Mouse (Mus musculus) c-Kit-negative CD71-positive TER-119-positive erythroid progenitor cells, embryonic 14.5 days (primary cell): Measurements from ENCODE around the gene Atp6v1b1.

Experiments
- DNase-seq: peaks from one replicate; pipeline ENCODE4 v3.0.0-alpha.2; 2013; ENCODE audit warnings: low read depth, low spot score

Gene Atp6v1b1

DNA sequence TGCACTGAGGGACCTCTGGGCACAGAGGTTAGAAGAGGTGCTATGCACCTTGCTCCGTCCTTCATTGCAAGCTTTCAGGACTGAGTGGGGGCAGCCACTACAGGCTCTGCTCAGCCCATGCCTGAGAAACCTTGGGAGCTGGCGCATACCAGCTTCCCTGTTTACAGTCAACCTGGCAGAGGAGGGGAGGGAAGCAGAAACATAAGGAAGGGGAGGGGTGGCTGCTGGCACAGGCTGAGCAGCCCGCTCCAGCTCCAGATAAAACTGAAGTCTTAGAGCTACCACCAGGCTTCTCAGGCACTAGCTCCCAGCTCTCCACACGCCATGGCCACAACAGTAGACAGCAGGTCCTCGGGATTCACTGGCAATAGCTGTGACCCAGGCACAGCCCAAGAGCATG is at the start of gene Atp6v1b1:
Atp6v1b1 (plus strand) TSS at position 230 of the 400 bp plus-strand sequence.
- DNase-seq, result no peak

DNA sequence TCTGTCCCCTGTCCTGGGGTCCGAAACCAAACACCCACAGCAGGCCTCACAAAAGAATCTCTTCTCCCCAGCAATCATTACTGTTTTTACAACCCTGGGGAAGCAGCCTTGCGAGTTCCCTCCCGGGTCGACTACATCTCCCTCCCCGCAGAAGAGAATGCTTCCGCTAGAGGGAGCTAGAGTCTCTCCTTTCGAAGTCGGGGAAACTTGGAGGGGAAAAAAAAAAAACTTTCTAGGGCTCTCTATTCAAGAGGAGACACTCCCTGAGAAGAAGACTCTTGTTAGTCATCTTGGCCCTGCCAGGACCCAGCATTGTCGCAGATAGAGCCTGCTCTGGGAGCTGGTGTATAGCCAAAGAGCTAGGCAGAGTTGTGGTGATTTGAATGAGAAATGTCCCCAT is 49.0 kb upstream of the Atp6v1b1 start:
- DNase-seq, result peak; percentile 13

DNA sequence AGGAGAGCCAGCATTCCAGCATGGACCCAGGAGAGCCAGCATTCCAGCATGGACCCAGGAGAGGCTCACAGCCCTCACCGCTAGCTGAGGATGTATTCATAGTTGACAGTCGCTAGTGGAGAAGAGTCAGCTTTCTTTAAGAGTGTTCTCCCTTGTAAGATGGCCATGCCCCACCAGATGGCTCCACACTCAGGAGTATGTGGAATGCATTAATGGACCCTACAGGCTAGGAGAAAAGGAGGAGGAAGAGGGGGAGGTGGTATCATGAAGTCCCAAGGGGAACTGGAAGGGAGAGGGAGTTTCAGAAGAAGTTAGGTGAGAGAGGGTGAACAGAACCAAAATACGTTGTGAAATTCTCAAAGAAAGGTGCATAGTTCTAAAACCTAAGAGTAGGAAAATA is 47.1 kb upstream of the Atp6v1b1 start:
- no peak for DNase-seq

DNA sequence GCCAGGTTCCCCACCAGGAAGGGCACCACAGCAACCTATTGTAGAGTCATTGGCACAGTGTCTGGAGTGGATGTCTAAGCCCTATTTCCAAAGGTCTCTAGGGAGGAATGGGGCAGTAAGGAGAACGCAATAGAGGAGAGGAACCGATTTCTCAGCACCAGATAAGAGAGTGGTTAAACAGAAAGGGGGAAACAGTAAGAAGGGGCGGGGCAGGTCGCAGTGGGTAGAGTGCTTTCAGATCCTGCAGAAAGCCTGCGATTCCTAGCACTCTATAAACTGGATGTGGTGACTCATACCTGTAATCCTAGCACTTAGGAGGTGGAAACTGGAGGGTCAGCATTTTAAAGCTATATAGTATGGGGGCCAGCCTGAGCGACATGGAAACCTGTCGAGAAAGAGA is 46.1 kb upstream of the Atp6v1b1 start:
- DNase-seq, result no peak

DNA sequence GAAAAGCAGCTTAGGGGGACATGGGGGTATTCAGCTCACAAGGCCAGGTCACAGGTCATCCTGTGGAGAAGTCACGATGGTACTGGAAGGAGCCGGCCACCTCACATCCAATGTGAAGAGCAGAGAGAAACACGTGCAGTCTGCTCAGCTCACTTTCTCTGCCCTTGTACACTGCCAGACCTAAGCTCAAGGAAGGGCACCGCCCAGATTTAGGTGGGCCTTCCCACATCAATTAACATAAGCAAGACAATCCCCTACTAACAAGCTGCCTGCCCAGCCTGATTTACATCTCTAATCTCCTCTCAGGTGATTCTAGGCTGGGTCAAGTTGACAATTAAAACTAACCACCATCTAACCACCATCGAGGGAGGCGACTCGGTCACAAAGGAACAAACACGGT is 44.9 kb upstream of the Atp6v1b1 start:
- DNase-seq, result no peak

GRCm38 (mm10) chr6:83699971-83700370 is 42.8 kb upstream of the Atp6v1b1 start:
- DNase-seq, result no peak

GRCm38 (mm10) chr6:83701001-83701400 is 41.8 kb upstream of the Atp6v1b1 start:
- no peak for DNase-seq

- no peak for DNase-seq
These were observed 40.4 kb upstream of the Atp6v1b1 start for GRCm38 (mm10) chr6:83702146-83702999.

DNA sequence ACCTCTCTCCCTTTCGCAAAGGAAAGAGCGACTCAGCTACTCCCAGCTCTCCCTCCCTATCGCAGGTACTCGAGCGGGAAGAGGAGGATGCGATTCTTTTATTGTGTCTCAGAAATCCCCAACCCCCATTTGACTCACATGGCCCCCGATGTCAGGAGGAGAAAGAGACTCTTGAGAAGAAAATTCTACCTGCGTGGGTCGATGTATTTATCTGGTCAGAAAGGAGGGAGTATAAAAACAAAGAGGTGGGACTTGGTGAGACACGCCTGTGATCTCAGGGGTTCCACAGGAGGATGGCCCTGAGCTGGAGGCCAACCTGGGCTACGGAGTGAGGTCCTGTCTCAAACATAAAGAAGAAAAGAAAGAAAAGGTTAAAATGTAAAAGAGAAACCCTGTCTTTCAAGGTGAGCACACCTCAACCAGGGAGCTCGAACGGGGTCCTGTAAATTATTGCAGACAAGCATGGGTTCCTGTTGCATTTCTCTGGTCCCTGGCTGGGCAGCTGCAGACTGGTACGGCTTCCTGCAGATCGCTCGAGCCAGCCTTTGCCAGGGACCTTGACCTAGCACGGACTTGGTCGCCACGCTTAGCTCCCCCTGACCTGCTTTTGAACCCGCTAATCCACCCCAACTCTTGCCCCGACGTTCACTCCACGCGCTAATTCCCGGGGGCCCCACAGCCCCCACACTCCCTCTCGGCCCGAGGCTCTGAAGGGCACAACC is 39.6 kb upstream of the Atp6v1b1 start:
- no peak for DNase-seq

DNA sequence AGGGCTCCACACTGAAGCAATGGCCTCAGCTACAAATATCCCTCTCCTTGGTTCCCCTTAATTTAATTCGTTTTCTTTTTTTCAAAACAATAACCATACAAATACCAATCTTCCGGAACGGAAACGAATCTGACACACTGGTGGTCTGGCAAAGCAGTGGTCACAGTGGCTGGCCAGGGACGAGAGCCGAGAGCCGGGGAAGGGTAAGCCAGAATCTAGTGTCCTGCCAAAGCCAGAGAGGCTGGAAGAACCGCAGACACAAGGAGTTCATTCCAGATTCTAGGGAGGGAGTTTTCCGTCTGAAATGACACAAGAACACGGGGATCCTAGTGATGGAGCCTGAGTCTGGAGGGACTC is 39.1 kb upstream of the Atp6v1b1 start:
- DNase-seq, result no peak

DNA sequence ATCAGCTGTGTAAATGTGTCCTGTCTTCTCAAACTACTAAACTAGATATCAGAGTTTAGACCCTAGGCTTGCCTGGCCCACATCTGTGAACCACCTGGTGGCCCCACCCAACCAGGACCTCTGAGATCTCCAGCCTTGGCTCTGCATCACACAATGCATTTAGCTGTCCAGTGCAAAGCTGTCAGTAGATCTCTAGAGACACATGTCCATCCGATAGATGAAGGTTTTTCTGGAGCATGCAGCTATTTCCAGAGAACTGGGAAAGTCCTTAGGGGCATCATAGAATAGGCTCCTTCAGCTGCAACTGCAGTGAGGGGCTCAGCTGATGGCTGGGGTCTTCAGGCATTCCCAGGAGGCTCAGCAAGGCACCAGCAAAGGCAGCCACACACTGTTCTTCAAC is 38.5 kb upstream of the Atp6v1b1 start:
- DNase-seq, result no peak

GRCm38 (mm10) chr6:83704701-83705100 is 38.1 kb upstream of the Atp6v1b1 start:
- DNase-seq, result no peak

- DNase-seq, result no peak
These were observed 34.9 kb upstream of the Atp6v1b1 start for GRCm38 (mm10) chr6:83707738-83708510.

- no peak for DNase-seq
These were observed 32.3 kb upstream of the Atp6v1b1 start for GRCm38 (mm10) chr6:83710361-83711066.

DNA sequence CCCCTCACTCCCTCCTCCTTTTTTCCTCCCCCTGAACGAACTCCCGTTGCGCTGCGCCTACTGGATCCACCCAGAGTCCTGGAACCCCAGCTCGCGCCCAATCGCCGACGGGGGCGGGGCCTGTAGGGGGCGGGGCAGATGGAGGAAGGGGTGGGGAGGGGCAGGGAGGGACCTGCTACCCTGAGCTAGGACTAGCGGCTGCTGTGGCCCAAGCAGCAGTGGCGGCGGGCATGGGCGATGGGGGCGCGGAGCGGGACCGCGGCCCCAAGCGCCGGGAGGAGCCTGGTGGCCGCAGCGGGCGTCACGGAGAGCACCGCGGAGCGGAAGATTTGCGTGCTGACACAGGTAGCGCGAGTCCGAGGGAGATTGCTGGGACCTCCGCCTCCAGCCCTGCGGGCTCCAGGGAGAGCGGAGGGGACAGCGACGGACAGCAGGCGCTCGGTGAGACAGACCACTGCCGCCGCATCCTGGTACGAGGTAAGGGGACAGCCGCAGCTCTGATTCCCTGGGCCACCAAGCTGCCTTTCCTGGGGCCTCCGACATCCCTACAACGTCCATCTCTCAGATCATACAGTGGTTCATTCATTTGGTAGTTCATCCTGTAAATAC is 31.6 kb upstream of the Atp6v1b1 start, which contains the start of gene Vax2:
Vax2 (plus strand) TSS at position 198 of the 609 bp plus-strand sequence.
- no peak for DNase-seq

- DNase-seq, result no peak
These were observed 30.9 kb upstream of the Atp6v1b1 start for GRCm38 (mm10) chr6:83711725-83712475.

DNA sequence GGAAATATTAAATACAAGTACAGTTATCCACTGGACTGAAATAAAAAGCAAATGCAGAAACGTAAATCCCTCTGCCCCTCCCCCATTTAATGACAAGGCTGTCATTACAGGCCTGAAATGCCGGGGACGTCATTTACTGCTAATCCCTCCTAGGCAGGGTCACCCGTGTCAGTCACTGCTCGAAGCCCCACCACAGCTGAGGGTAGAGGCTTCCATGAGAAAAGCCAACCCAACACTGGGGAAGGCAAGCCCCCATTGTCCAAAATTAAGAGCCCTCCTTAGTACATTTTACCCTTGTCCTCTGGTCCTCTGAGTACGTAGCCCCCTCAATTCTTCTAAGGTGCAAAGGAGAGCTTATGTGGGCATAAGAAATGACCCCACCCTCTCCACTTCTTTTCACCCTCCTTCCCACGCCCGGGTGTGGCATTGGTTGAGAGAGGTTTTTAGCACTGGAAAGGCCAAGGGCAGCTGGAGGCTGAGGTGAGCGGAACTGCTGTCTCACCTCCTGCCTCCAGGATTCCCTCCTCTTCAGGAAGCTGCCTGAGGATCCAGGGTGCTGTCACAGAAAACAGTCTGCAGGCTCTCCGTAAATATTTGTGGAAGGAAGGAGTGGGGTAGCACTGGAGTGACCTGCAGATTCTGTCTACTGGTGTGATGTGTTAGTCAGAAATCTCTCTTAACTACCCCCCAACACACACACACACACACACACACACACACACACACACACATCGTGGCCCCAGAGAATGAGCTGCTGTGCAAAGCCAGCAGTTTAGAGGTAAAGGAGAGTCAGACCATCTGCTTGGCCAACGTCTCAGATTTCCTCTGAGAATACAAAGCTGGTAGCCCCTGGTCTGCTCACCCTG is 29.3 kb upstream of the Atp6v1b1 start:
- DNase-seq, result no peak

- no peak for DNase-seq
These were observed 28.3 kb upstream of the Atp6v1b1 start for GRCm38 (mm10) chr6:83714221-83715123.
